Mouse (Mus musculus) C2C12 (cell line): ENCODE results near the gene Galr3. TPM values are rescaled to one million over a fixed set of nuclear protein-coding genes. Genes with fewer than 3 reads are reported as not detected.

Source experiments
- H3K27me3 ChIP-seq: one replicate; pipeline ENCODE4 v1.6.1; 2011; ENCODE audit not compliant: control insufficient read depth, insufficient read depth, insufficient read length
- H3K36me3 ChIP-seq: one replicate; pipeline ENCODE4 v1.6.1; 2011; ENCODE audit not compliant: control insufficient read depth, insufficient read depth
- H3K4me3 ChIP-seq: one replicate; pipeline ENCODE4 v1.5.1; 2011; ENCODE audit warnings: mild to moderate bottlenecking, control low read depth; ENCODE audit not compliant: poor library complexity, insufficient read depth, severe bottlenecking
- H3K79me2 ChIP-seq: one replicate; pipeline ENCODE4 v1.6.1; 2011; ENCODE audit not compliant: control insufficient read depth, insufficient read depth
- H3K79me3 ChIP-seq: one replicate; pipeline ENCODE4 v1.6.1; 2011; ENCODE audit warnings: low read depth, control low read depth
- H3ac ChIP-seq: one replicate; pipeline ENCODE3; 2011; ENCODE audit warnings: low read depth; ENCODE audit not compliant: control insufficient read depth, insufficient read length
- CEBPB ChIP-seq: IDR thresholded peaks from one replicate; pipeline ENCODE4 v1.6.1; 2011; ENCODE audit warnings: low read depth, mild to moderate bottlenecking, control low read depth, moderate library complexity
- CTCF ChIP-seq: IDR thresholded peaks from one replicate; pipeline ENCODE4 v1.5.1; 2011; ENCODE audit not compliant: control insufficient read depth, insufficient read depth, insufficient read length
- FOSL1 ChIP-seq: IDR thresholded peaks from one replicate; pipeline ENCODE4 v1.8.0; 2011; ENCODE audit warnings: mild to moderate bottlenecking, low read length; ENCODE audit not compliant: poor library complexity, insufficient read depth, severe bottlenecking
- MAX ChIP-seq: IDR thresholded peaks from one replicate; pipeline ENCODE4 v1.6.1; 2011; ENCODE audit warnings: mild to moderate bottlenecking, control low read depth
- MYOD1 ChIP-seq: IDR thresholded peaks from one replicate; pipeline ENCODE4 v1.6.1; 2011; ENCODE audit warnings: low read depth; ENCODE audit not compliant: control insufficient read depth, insufficient read length
- MYOG ChIP-seq: IDR thresholded peaks from one replicate; pipeline ENCODE4 v1.6.1; 2011; ENCODE audit not compliant: control insufficient read depth, insufficient read length; ENCODE audit errors: extremely low read depth
- USF1 ChIP-seq: IDR thresholded peaks from one replicate; pipeline ENCODE4 v1.6.1; 2011; ENCODE audit warnings: low read depth, mild to moderate bottlenecking, control low read depth, moderate library complexity
- polyA plus RNA-seq: library from polyadenylated mRNA; unstranded; fragments of >200 nt; fragmentation: generic; extraction: Trizol; gene quantifications from one replicate; pipeline ENCODE4 v1.2.1, GENCODE M21; 2012; ENCODE audit warnings: missing spikeins

Galr3 gene
- polyA plus RNA-seq, 1 experiment = not detected

GRCm38 (mm10) chr15:79018886-79019285 lies 22.8 kb upstream of the Galr3 start:
- Histone ChIP-seq H3K27me3 (peaks cover 15% of the 10 kb centered on the region), H3K79me2 (no peaks in the 10 kb centered on the region), H3K4me3 (no peak overlapping the region), H3ac (no peak overlapping the region), H3K36me3 (no peaks in the 10 kb centered on the region), H3K79me3 (no peaks in the 10 kb centered on the region)
- TF ChIP-seq CEBPB = no peak
- TF ChIP-seq MYOG = no peak
- no peak for TF ChIP-seq FOSL1
- no peak for TF ChIP-seq MAX
- TF ChIP-seq USF1 = no peak
- no peak for TF ChIP-seq CTCF
- TF ChIP-seq MYOD1 = no peak

GRCm38 (mm10) chr15:79022671-79023230 lies 18.9 kb upstream of the Galr3 start:
- Histone ChIP-seq H3K4me3 (no peak overlapping the region), H3K36me3 (no peaks in the 10 kb centered on the region), H3K27me3 (peaks cover 16% of the 10 kb centered on the region), H3K79me2 (no peaks in the 10 kb centered on the region), H3K79me3 (no peaks in the 10 kb centered on the region), H3ac (no peak overlapping the region)
- TF ChIP-seq MAX = no peak
- no peak for TF ChIP-seq MYOD1
- TF ChIP-seq CTCF = no peak
- no peak for TF ChIP-seq CEBPB
- TF ChIP-seq FOSL1 = no peak
- no peak for TF ChIP-seq USF1
- no peak for TF ChIP-seq MYOG

GRCm38 (mm10) chr15:79023366-79023765 lies 18.3 kb upstream of the Galr3 start:
- H3K79me2 ChIP-seq = no peaks in the 10 kb centered on the region
- peaks cover 16% of the 10 kb centered on the region for H3K27me3 ChIP-seq
- no peaks in the 10 kb centered on the region for H3K79me3 ChIP-seq
- no peak overlapping the region for H3K4me3 ChIP-seq
- TF ChIP-seq CEBPB = no peak
- TF ChIP-seq MAX = no peak
- no peak for TF ChIP-seq USF1
- TF ChIP-seq CTCF = no peak
- no peak for TF ChIP-seq MYOD1
- no peak for TF ChIP-seq FOSL1
- TF ChIP-seq MYOG = no peak
- no peaks in the 10 kb centered on the region for H3K36me3 ChIP-seq
- H3ac ChIP-seq = no peak overlapping the region

- Histone ChIP-seq H3ac (no peak overlapping the region), H3K4me3 (no peak overlapping the region), H3K36me3 (no peaks in the 10 kb centered on the region), H3K27me3 (peaks cover 16% of the 10 kb centered on the region), H3K79me3 (no peaks in the 10 kb centered on the region), H3K79me2 (peaks cover 17% of the 10 kb centered on the region)
- TF ChIP-seq CEBPB (no peak), MYOG (no peak), USF1 (no peak), CTCF (no peak), FOSL1 (no peak), MYOD1 (no peak), MAX (no peak)
These were observed 15.9 kb upstream of the Galr3 start for GRCm38 (mm10) chr15:79025687-79026308.

- peaks cover 17% of the 10 kb centered on the region for H3K79me2 ChIP-seq
- no peak overlapping the region for H3K4me3 ChIP-seq
- H3ac ChIP-seq = no peak overlapping the region
- H3K27me3 ChIP-seq = peaks cover 16% of the 10 kb centered on the region
- H3K36me3 ChIP-seq = no peaks in the 10 kb centered on the region
- H3K79me3 ChIP-seq = no peaks in the 10 kb centered on the region
- TF ChIP-seq CTCF (no peak), FOSL1 (no peak), CEBPB (no peak), USF1 (no peak), MYOD1 (no peak), MAX (no peak), MYOG (no peak)
These were observed 15.0 kb upstream of the Galr3 start for GRCm38 (mm10) chr15:79026511-79027290.
